Mouse (Mus musculus) CH12.LX (cell line): Measurements from ENCODE around the gene Cxxc4. TPM values are rescaled to one million over a fixed set of nuclear protein-coding genes. Genes with fewer than 3 reads are reported as not detected.

ENCODE experiments used
- DNase-seq: peaks from one replicate; pipeline ENCODE4 v3.0.0-alpha.2; 2013; ENCODE audit errors: extremely low read depth
- H3K27ac ChIP-seq: 2 replicates; pipeline ENCODE4 v1.5.1; 2012; ENCODE audit warnings: low read depth, mild to moderate bottlenecking, control low read depth, moderate library complexity; ENCODE audit not compliant: insufficient read depth
- H3K27me3 ChIP-seq: replicated peaks from 2 replicates; pipeline ENCODE3; 2012; ENCODE audit warnings: inconsistent platforms
- H3K36me3 ChIP-seq, 2 experiments: replicated peaks in 1 of 2; 2 replicates each; pipeline versions ENCODE3 to v1.6.1; 2012; ENCODE audit warnings: inconsistent platforms in 1 of 2, low read length in 1 of 2, mild to moderate bottlenecking in 1 of 2, mixed read lengths in 1 of 2, moderate library complexity in 1 of 2; ENCODE audit not compliant: control insufficient read depth in 1 of 2, insufficient read depth in 1 of 2
- H3K4me1 ChIP-seq, 2 experiments: 2 replicates each; pipeline ENCODE4 v1.6.1; 2012; ENCODE audit warnings: inconsistent platforms in 1 of 2, moderate library complexity in 1 of 2; ENCODE audit not compliant: insufficient read depth in 2 of 2, control insufficient read depth in 1 of 2
- H3K4me2 ChIP-seq: 2 replicates; pipeline ENCODE4 v1.6.1; 2012; ENCODE audit warnings: low read depth, mild to moderate bottlenecking, control low read depth; ENCODE audit not compliant: poor library complexity, insufficient read depth, severe bottlenecking
- H3K4me3 ChIP-seq, 3 experiments: fragments of 150-350 bp in 1 of 3; sonication (generic) in 1 of 3; replicated peaks in 1 of 3; 2 replicates each; pipeline versions ENCODE3 to v1.5.1; 2011 to 2012; ENCODE audit warnings: low read depth in 2 of 3, low read length in 2 of 3, mild to moderate bottlenecking in 2 of 3, moderate library complexity in 2 of 3, control low read depth in 1 of 3, improper control_type of control experiment in 1 of 3, inconsistent platforms in 1 of 3, mixed read lengths in 1 of 3; ENCODE audit not compliant: poor library complexity in 1 of 3
- H3K79me2 ChIP-seq: replicated peaks from 2 replicates; pipeline ENCODE4 v1.6.1; 2012; ENCODE audit warnings: mild to moderate bottlenecking, moderate library complexity; ENCODE audit not compliant: control insufficient read depth, poor library complexity, insufficient read depth, severe bottlenecking; ENCODE audit errors: extremely low read depth
- H3K9ac ChIP-seq: 2 replicates; pipeline ENCODE4 v1.6.1; 2012; ENCODE audit warnings: low read depth, mild to moderate bottlenecking, control low read depth, moderate library complexity; ENCODE audit not compliant: insufficient read depth
- H3K9me3 ChIP-seq: replicated peaks from 2 replicates; pipeline ENCODE3; 2012; ENCODE audit warnings: low read length, inconsistent platforms, mixed read lengths
- BHLHE40 ChIP-seq: IDR thresholded peaks from 2 replicates; pipeline ENCODE4 v1.6.1; 2011; ENCODE audit warnings: mild to moderate bottlenecking, low read depth, low read length, improper control_type of control experiment
- EP300 ChIP-seq: IDR thresholded peaks from 2 replicates; pipeline ENCODE4 v1.6.1; 2011; ENCODE audit warnings: low read length, improper control_type of control experiment
- ETS1 ChIP-seq: conservative IDR thresholded peaks from 2 replicates; pipeline ENCODE4 v1.6.1; 2012; ENCODE audit warnings: low read depth, mild to moderate bottlenecking, inconsistent platforms, low read length, improper control_type of control experiment, moderate library complexity
- GABPA ChIP-seq: IDR thresholded peaks from 2 replicates; pipeline ENCODE4 v1.6.1; 2012; ENCODE audit warnings: low read depth, low read length, improper control_type of control experiment, inconsistent platforms; ENCODE audit not compliant: insufficient replicate concordance
- IRF4 ChIP-seq: IDR thresholded peaks from 2 replicates; pipeline ENCODE4 v1.6.1; 2014; ENCODE audit warnings: low read depth, mild to moderate bottlenecking, inconsistent platforms, low read length, improper control_type of control experiment
- KAT2A ChIP-seq: IDR thresholded peaks from 2 replicates; pipeline ENCODE4 v1.6.1; 2012; ENCODE audit warnings: low read length, improper control_type of control experiment, inconsistent platforms; ENCODE audit not compliant: insufficient replicate concordance
- MAFK ChIP-seq: IDR thresholded peaks from 2 replicates; pipeline ENCODE4 v1.6.1; 2011; ENCODE audit warnings: low read length, improper control_type of control experiment; ENCODE audit not compliant: insufficient replicate concordance
- MXI1 ChIP-seq: IDR thresholded peaks from 2 replicates; pipeline ENCODE4 v1.6.1; 2011; ENCODE audit warnings: mild to moderate bottlenecking, low read depth, low read length, improper control_type of control experiment
- MYC ChIP-seq: IDR thresholded peaks from 2 replicates; pipeline ENCODE4 v1.6.1; 2011; ENCODE audit warnings: low read depth, mild to moderate bottlenecking, improper control_type of control experiment, low read length
- NRF1 ChIP-seq: IDR thresholded peaks from 2 replicates; pipeline ENCODE4 v1.6.1; 2014; ENCODE audit warnings: low read depth, mild to moderate bottlenecking, inconsistent platforms, low read length, improper control_type of control experiment, moderate library complexity
- PAX5 ChIP-seq: IDR thresholded peaks from 2 replicates; pipeline ENCODE4 v1.6.1; 2012; ENCODE audit warnings: low read length, inconsistent platforms, mixed read lengths
- POLR2AphosphoS2 ChIP-seq: IDR thresholded peaks from 2 replicates; pipeline ENCODE4 v1.6.1; 2011; ENCODE audit warnings: low read depth, low read length, improper control_type of control experiment
- RAD21 ChIP-seq: IDR thresholded peaks from 2 replicates; pipeline ENCODE4 v1.6.1; 2011; ENCODE audit warnings: low read depth, mild to moderate bottlenecking, low read length, improper control_type of control experiment, moderate library complexity
- RCOR1 ChIP-seq: conservative IDR thresholded peaks from 2 replicates; pipeline ENCODE4 v1.6.1; 2012; ENCODE audit warnings: low read depth, mild to moderate bottlenecking, inconsistent platforms, low read length, improper control_type of control experiment
- SMC3 ChIP-seq: IDR thresholded peaks from 2 replicates; pipeline ENCODE4 v1.6.1; 2011; ENCODE audit warnings: low read depth, low read length, improper control_type of control experiment
- USF1 ChIP-seq: IDR thresholded peaks from 2 replicates; pipeline ENCODE4 v1.6.1; 2014; ENCODE audit warnings: low read depth, mild to moderate bottlenecking, inconsistent platforms, low read length, improper control_type of control experiment
- ZC3H11A ChIP-seq: IDR thresholded peaks from 2 replicates; pipeline ENCODE4 v1.6.1; 2012; ENCODE audit warnings: low read depth, mild to moderate bottlenecking, inconsistent platforms, low read length, improper control_type of control experiment
- dilution Hi-C: fragments of 300-500 bp; cut with MboI; formaldehyde crosslinking; loops from 2 replicates; pipeline ENCODE4 v1.14.3; 2020; ENCODE audit warnings: low sequenced_read_pairs; ENCODE audit not compliant: extremely low pct_unique_long_range_greater_than_20kb, extremely low pct_ligation_motif_present
- in situ Hi-C: fragments of 300-500 bp; cut with MboI; formaldehyde crosslinking; loops from 3 replicates; pipeline ENCODE4 v1.14.3; 2019; ENCODE audit warnings: low sequenced_read_pairs, low pct_ligation_motif_present, low pct_unique_long_range_greater_than_20kb, mixed read lengths
- polyA plus RNA-seq: library from polyadenylated mRNA; unstranded; fragments of >175 nt; gene quantifications from 2 replicates; pipeline ENCODE4 v1.2.1, GENCODE M21; 2012; ENCODE audit warnings: low read depth; ENCODE audit not compliant: insufficient read length
- total RNA-seq, 2 experiments: library from RNA; depleted of rRNA; stranded (reverse); fragments of 300-350 nt in 1 of 2; fragments of >200 nt in 1 of 2; gene quantifications; 2 replicates each; pipeline ENCODE4 v1.2.3; 2012 to 2014

Gene Cxxc4
- total and polyA plus RNA-seq, 3 experiments, result 0.12 to 0.19 TPM; not detected in 1

GRCm38 (mm10) chr3:134223956-134224355 lies 12.3 kb upstream of the Cxxc4 start:
- TF ChIP-seq RCOR1 (no peak), RAD21 (no peak), GABPA (no peak), USF1 (no peak), IRF4 (no peak), BHLHE40 (no peak), KAT2A (no peak), ETS1 (no peak), MXI1 (no peak), MYC (no peak), EP300 (no peak), NRF1 (no peak), SMC3 (no peak)
- no peaks in the 10 kb centered on the region for H3K79me2 ChIP-seq
- dilution Hi-C loops (no loop called here), in situ Hi-C loops (no loop called here)
- no peak overlapping the region for H3K27ac ChIP-seq
- H3K36me3 ChIP-seq, result no peaks in the 10 kb centered on the region
- H3K9me3 ChIP-seq, result no peaks in the 10 kb centered on the region
- DNase-seq, result no peak
- no peak overlapping the region for H3K4me3 ChIP-seq
- H3K9ac ChIP-seq, result no peak overlapping the region
- no peaks in the 10 kb centered on the region for H3K27me3 ChIP-seq
- H3K4me1 ChIP-seq, result no peaks in the 10 kb centered on the region
- H3K4me2 ChIP-seq, result no peak overlapping the region

DNA sequence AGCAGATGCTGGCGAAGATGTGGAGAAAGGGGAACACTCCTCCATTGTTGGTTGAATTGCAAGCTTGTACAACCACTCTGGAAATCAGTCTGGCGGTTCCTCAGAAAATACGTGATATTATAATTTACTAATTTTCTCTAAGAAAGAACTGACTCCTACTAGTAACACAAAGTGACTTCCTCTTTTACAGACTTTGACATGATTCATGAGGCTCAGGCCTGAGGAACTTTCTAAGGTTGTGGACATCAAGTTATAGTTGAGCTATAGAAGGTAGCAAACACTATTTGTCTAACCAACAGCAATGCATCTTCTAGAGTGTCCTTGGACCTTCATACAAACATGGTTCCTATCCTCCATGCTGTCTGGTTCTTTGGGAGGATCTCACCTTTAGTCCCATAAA lies 10.4 kb upstream of the Cxxc4 start:
- Histone ChIP-seq H3K9ac (no peak overlapping the region), H3K4me3 (no peak overlapping the region), H3K27me3 (no peaks in the 10 kb centered on the region), H3K27ac (no peak overlapping the region), H3K4me1 (no peaks in the 10 kb centered on the region), H3K4me2 (no peak overlapping the region), H3K36me3 (no peaks in the 10 kb centered on the region), H3K79me2 (no peaks in the 10 kb centered on the region), H3K9me3 (no peaks in the 10 kb centered on the region)
- no peak for DNase-seq
- dilution Hi-C loops, result no loop called here
- TF ChIP-seq MAFK (no peak), NRF1 (no peak), ZC3H11A (no peak), PAX5 (no peak), POLR2AphosphoS2 (no peak), RCOR1 (no peak), GABPA (no peak)
- in situ Hi-C loops, result no loop called here
